Mouse (Mus musculus): ENCODE data around the gene Cenpi.
"Not testable (repeated sequence)": the region's sequence is repeated elsewhere in the genome, so short reads cannot be mapped to it uniquely, and the experiment has no call there.

- not testable (repeated sequence) for TF ChIP-seq CTCF (IDR thresholded peaks at IDR 0.05; ENCODE audit: control insufficient read depth, insufficient read depth, insufficient replicate concordance, low read depth, low read length); POLR2A (IDR thresholded peaks at IDR 0.05; ENCODE audit: control insufficient read depth, low read depth, low read length)
These were observed 3.3 kb downstream of the Cenpi start for GRCm38 (mm10) chrX:134311193-134311592.
